Mouse (Mus musculus) CH12.LX (cell line): Measurements from ENCODE around the gene Ryk. TPM values are rescaled to one million over a fixed set of nuclear protein-coding genes. Genes with fewer than 3 reads are reported as not detected.

ENCODE experiments used
- DNase-seq: peaks from one replicate; pipeline ENCODE4 v3.0.0-alpha.2; 2013; ENCODE audit errors: extremely low read depth
- H3K27ac ChIP-seq: 2 replicates; pipeline ENCODE4 v1.5.1; 2012; ENCODE audit warnings: low read depth, mild to moderate bottlenecking, control low read depth, moderate library complexity; ENCODE audit not compliant: insufficient read depth
- H3K27me3 ChIP-seq: replicated peaks from 2 replicates; pipeline ENCODE3; 2012; ENCODE audit warnings: inconsistent platforms
- H3K36me3 ChIP-seq, 2 experiments: replicated peaks in 1 of 2; 2 replicates each; pipeline versions ENCODE3 to v1.6.1; 2012; ENCODE audit warnings: inconsistent platforms in 1 of 2, low read length in 1 of 2, mild to moderate bottlenecking in 1 of 2, mixed read lengths in 1 of 2, moderate library complexity in 1 of 2; ENCODE audit not compliant: control insufficient read depth in 1 of 2, insufficient read depth in 1 of 2
- H3K4me1 ChIP-seq, 2 experiments: 2 replicates each; pipeline ENCODE4 v1.6.1; 2012; ENCODE audit warnings: inconsistent platforms in 1 of 2, moderate library complexity in 1 of 2; ENCODE audit not compliant: insufficient read depth in 2 of 2, control insufficient read depth in 1 of 2
- H3K4me2 ChIP-seq: 2 replicates; pipeline ENCODE4 v1.6.1; 2012; ENCODE audit warnings: low read depth, mild to moderate bottlenecking, control low read depth; ENCODE audit not compliant: poor library complexity, insufficient read depth, severe bottlenecking
- H3K4me3 ChIP-seq, 3 experiments: fragments of 150-350 bp in 1 of 3; sonication (generic) in 1 of 3; replicated peaks in 1 of 3; 2 replicates each; pipeline versions ENCODE3 to v1.5.1; 2011 to 2012; ENCODE audit warnings: low read depth in 2 of 3, low read length in 2 of 3, mild to moderate bottlenecking in 2 of 3, moderate library complexity in 2 of 3, control low read depth in 1 of 3, improper control_type of control experiment in 1 of 3, inconsistent platforms in 1 of 3, mixed read lengths in 1 of 3; ENCODE audit not compliant: poor library complexity in 1 of 3
- H3K79me2 ChIP-seq: replicated peaks from 2 replicates; pipeline ENCODE4 v1.6.1; 2012; ENCODE audit warnings: mild to moderate bottlenecking, moderate library complexity; ENCODE audit not compliant: control insufficient read depth, poor library complexity, insufficient read depth, severe bottlenecking; ENCODE audit errors: extremely low read depth
- H3K9ac ChIP-seq: 2 replicates; pipeline ENCODE4 v1.6.1; 2012; ENCODE audit warnings: low read depth, mild to moderate bottlenecking, control low read depth, moderate library complexity; ENCODE audit not compliant: insufficient read depth
- H3K9me3 ChIP-seq: replicated peaks from 2 replicates; pipeline ENCODE3; 2012; ENCODE audit warnings: low read length, inconsistent platforms, mixed read lengths
- BHLHE40 ChIP-seq: IDR thresholded peaks from 2 replicates; pipeline ENCODE4 v1.6.1; 2011; ENCODE audit warnings: mild to moderate bottlenecking, low read depth, low read length, improper control_type of control experiment
- CHD1 ChIP-seq: IDR thresholded peaks from 2 replicates; pipeline ENCODE4 v1.6.1; 2012; ENCODE audit warnings: low read depth, low read length, improper control_type of control experiment, inconsistent platforms
- CHD2 ChIP-seq: IDR thresholded peaks from 2 replicates; pipeline ENCODE4 v1.6.1; 2011; ENCODE audit warnings: low read length, improper control_type of control experiment
- CTCF ChIP-seq, 2 experiments: IDR thresholded peaks in 1 of 2; conservative IDR thresholded peaks in 1 of 2; 2 replicates each; pipeline ENCODE4 v1.5.1; 2011 to 2012; ENCODE audit warnings: low read depth in 2 of 2, low read length in 2 of 2, improper control_type of control experiment in 1 of 2, inconsistent platforms in 1 of 2, mild to moderate bottlenecking in 1 of 2, moderate library complexity in 1 of 2
- ELF1 ChIP-seq: IDR thresholded peaks from 2 replicates; pipeline ENCODE4 v1.6.1; 2014; ENCODE audit warnings: low read depth, mild to moderate bottlenecking, inconsistent platforms, low read length, improper control_type of control experiment
- EP300 ChIP-seq: IDR thresholded peaks from 2 replicates; pipeline ENCODE4 v1.6.1; 2011; ENCODE audit warnings: low read length, improper control_type of control experiment
- GABPA ChIP-seq: IDR thresholded peaks from 2 replicates; pipeline ENCODE4 v1.6.1; 2012; ENCODE audit warnings: low read depth, low read length, improper control_type of control experiment, inconsistent platforms; ENCODE audit not compliant: insufficient replicate concordance
- HCFC1 ChIP-seq: IDR thresholded peaks from 2 replicates; pipeline ENCODE4 v1.6.1; 2012; ENCODE audit warnings: low read depth, mild to moderate bottlenecking, inconsistent platforms, low read length, improper control_type of control experiment
- IRF4 ChIP-seq: IDR thresholded peaks from 2 replicates; pipeline ENCODE4 v1.6.1; 2014; ENCODE audit warnings: low read depth, mild to moderate bottlenecking, inconsistent platforms, low read length, improper control_type of control experiment
- JUND ChIP-seq: conservative IDR thresholded peaks from 2 replicates; pipeline ENCODE4 v1.6.1; 2011; ENCODE audit warnings: low read depth, low read length, improper control_type of control experiment
- MAFK ChIP-seq: IDR thresholded peaks from 2 replicates; pipeline ENCODE4 v1.6.1; 2011; ENCODE audit warnings: low read length, improper control_type of control experiment; ENCODE audit not compliant: insufficient replicate concordance
- MAX ChIP-seq: IDR thresholded peaks from 2 replicates; pipeline ENCODE4 v1.6.1; 2011; ENCODE audit warnings: low read length, improper control_type of control experiment
- MEF2A ChIP-seq: IDR thresholded peaks from 2 replicates; pipeline ENCODE4 v1.6.1; 2014; ENCODE audit warnings: low read depth, mild to moderate bottlenecking, inconsistent platforms, low read length, improper control_type of control experiment, borderline replicate concordance
- MYC ChIP-seq: IDR thresholded peaks from 2 replicates; pipeline ENCODE4 v1.6.1; 2011; ENCODE audit warnings: low read depth, mild to moderate bottlenecking, improper control_type of control experiment, low read length
- POLR2AphosphoS2 ChIP-seq: IDR thresholded peaks from 2 replicates; pipeline ENCODE4 v1.6.1; 2011; ENCODE audit warnings: low read depth, low read length, improper control_type of control experiment
- RAD21 ChIP-seq: IDR thresholded peaks from 2 replicates; pipeline ENCODE4 v1.6.1; 2011; ENCODE audit warnings: low read depth, mild to moderate bottlenecking, low read length, improper control_type of control experiment, moderate library complexity
- RCOR1 ChIP-seq: conservative IDR thresholded peaks from 2 replicates; pipeline ENCODE4 v1.6.1; 2012; ENCODE audit warnings: low read depth, mild to moderate bottlenecking, inconsistent platforms, low read length, improper control_type of control experiment
- SIN3A ChIP-seq: IDR thresholded peaks from 2 replicates; pipeline ENCODE4 v1.6.1; 2012; ENCODE audit warnings: low read length, improper control_type of control experiment, inconsistent platforms
- SMC3 ChIP-seq: IDR thresholded peaks from 2 replicates; pipeline ENCODE4 v1.6.1; 2011; ENCODE audit warnings: low read depth, low read length, improper control_type of control experiment
- TBP ChIP-seq: conservative IDR thresholded peaks from 2 replicates; pipeline ENCODE4 v1.6.1; 2011; ENCODE audit warnings: low read depth, low read length, improper control_type of control experiment
- TCF12 ChIP-seq: IDR thresholded peaks from 2 replicates; pipeline ENCODE4 v1.6.1; 2014; ENCODE audit warnings: low read depth, mild to moderate bottlenecking, inconsistent platforms, low read length, improper control_type of control experiment
- UBTF ChIP-seq: IDR thresholded peaks from 2 replicates; pipeline ENCODE4 v1.6.1; 2012; ENCODE audit warnings: low read depth, mild to moderate bottlenecking, inconsistent platforms, low read length, improper control_type of control experiment, moderate library complexity
- ZC3H11A ChIP-seq: IDR thresholded peaks from 2 replicates; pipeline ENCODE4 v1.6.1; 2012; ENCODE audit warnings: low read depth, mild to moderate bottlenecking, inconsistent platforms, low read length, improper control_type of control experiment
- ZKSCAN1 ChIP-seq: IDR thresholded peaks from 2 replicates; pipeline ENCODE4 v1.6.1; 2012; ENCODE audit warnings: low read depth, inconsistent platforms, low read length, improper control_type of control experiment, borderline replicate concordance
- ZMIZ1 ChIP-seq: IDR thresholded peaks from 2 replicates; pipeline ENCODE4 v1.6.1; 2012; ENCODE audit warnings: low read depth, mild to moderate bottlenecking, inconsistent platforms, low read length, improper control_type of control experiment
- ZNF384 ChIP-seq: IDR thresholded peaks from 2 replicates; pipeline ENCODE4 v1.6.1; 2012; ENCODE audit warnings: low read depth, low read length, improper control_type of control experiment, inconsistent platforms
- dilution Hi-C: fragments of 300-500 bp; cut with MboI; formaldehyde crosslinking; loops from 2 replicates; pipeline ENCODE4 v1.14.3; 2020; ENCODE audit warnings: low sequenced_read_pairs; ENCODE audit not compliant: extremely low pct_unique_long_range_greater_than_20kb, extremely low pct_ligation_motif_present
- in situ Hi-C: fragments of 300-500 bp; cut with MboI; formaldehyde crosslinking; loops from 3 replicates; pipeline ENCODE4 v1.14.3; 2019; ENCODE audit warnings: low sequenced_read_pairs, low pct_ligation_motif_present, low pct_unique_long_range_greater_than_20kb, mixed read lengths
- polyA plus RNA-seq: library from polyadenylated mRNA; unstranded; fragments of >175 nt; gene quantifications from 2 replicates; pipeline ENCODE4 v1.2.1, GENCODE M21; 2012; ENCODE audit warnings: low read depth; ENCODE audit not compliant: insufficient read length
- total RNA-seq, 2 experiments: library from RNA; depleted of rRNA; stranded (reverse); fragments of 300-350 nt in 1 of 2; fragments of >200 nt in 1 of 2; gene quantifications; 2 replicates each; pipeline ENCODE4 v1.2.3; 2012 to 2014

Gene Ryk
- total and polyA plus RNA-seq, 3 experiments, result 12.8 to 27.2 (median 21.4) TPM

- no peak overlapping the region for H3K27ac ChIP-seq
- H3K9ac ChIP-seq, result no peak overlapping the region
- H3K27me3 ChIP-seq, result no peaks in the 10 kb centered on the region
- no peaks in the 10 kb centered on the region for H3K9me3 ChIP-seq
- no peak overlapping the region for H3K4me3 ChIP-seq
- H3K4me2 ChIP-seq, result no peak overlapping the region
- TF ChIP-seq MEF2A, result no peak
- TF ChIP-seq BHLHE40, result no peak
- TF ChIP-seq JUND, result no peak
- TF ChIP-seq TBP, result no peak
- TF ChIP-seq IRF4, result no peak
- TF ChIP-seq POLR2AphosphoS2, result no peak
- no peak for TF ChIP-seq TCF12
- TF ChIP-seq ELF1, result no peak
- no peak for TF ChIP-seq HCFC1
- TF ChIP-seq ZKSCAN1, result no peak
- TF ChIP-seq ZC3H11A, result no peak
- TF ChIP-seq MAFK, result no peak
- no peak for TF ChIP-seq SIN3A
- DNase-seq, result no peak
- no peaks in the 10 kb centered on the region for H3K79me2 ChIP-seq
- dilution Hi-C loops (no loop called here), in situ Hi-C loops (no loop called here)
- H3K4me1 ChIP-seq, result peaks cover 0 to 9% of the 10 kb centered on the region in 2 experiments; a peak in 2 of 4 replicates
- peaks cover 0 to 6% of the 10 kb centered on the region in 2 experiments for H3K36me3 ChIP-seq
Observed at GRCm38 (mm10) chr9:102916076-102916475, 81.4 kb downstream of the Ryk start.

- dilution Hi-C loops (no loop called here), in situ Hi-C loops (no loop called here)
- Histone ChIP-seq H3K27ac (no peak overlapping the region), H3K36me3 (peaks cover 0 to 4% of the 10 kb centered on the region in 2 experiments), H3K27me3 (no peaks in the 10 kb centered on the region), H3K4me1 (peaks cover 0 to 9% of the 10 kb centered on the region in 2 experiments; a peak in 2 of 4 replicates), H3K9me3 (no peaks in the 10 kb centered on the region), H3K9ac (no peak overlapping the region)
- TF ChIP-seq CTCF (conservative IDR thresholded peaks at IDR 0.05 in 1 of 2, IDR thresholded peaks at IDR 0.05 in 1 of 2; ENCODE audit: low read depth in 2 of 2, low read length in 2 of 2), result peak in 1 of 2 experiments; percentile 20; a peak in 1 of 4 replicates
- no peak for TF ChIP-seq SIN3A
- TF ChIP-seq, all 38 proteins: peak for 1
- H3K4me2 ChIP-seq, result no peak overlapping the region
- H3K79me2 ChIP-seq, result no peaks in the 10 kb centered on the region
- DNase-seq, result no peak
- no peak overlapping the region for H3K4me3 ChIP-seq
Observed at GRCm38 (mm10) chr9:102917532-102918129, 82.9 kb downstream of the Ryk start.

GRCm38 (mm10) chr9:102919486-102919885, 84.8 kb downstream of the Ryk start:
- Histone ChIP-seq H3K27ac (no peak overlapping the region), H3K4me2 (no peak overlapping the region), H3K79me2 (no peaks in the 10 kb centered on the region), H3K36me3 (peaks cover 0 to 4% of the 10 kb centered on the region in 2 experiments), H3K27me3 (no peaks in the 10 kb centered on the region), H3K4me1 (no peaks in the 10 kb centered on the region), H3K9me3 (no peaks in the 10 kb centered on the region), H3K9ac (no peak overlapping the region), H3K4me3 (no peak overlapping the region)
- in situ Hi-C loops, result no loop called here
- DNase-seq, result no peak
- dilution Hi-C loops, result no loop called here
- TF ChIP-seq HCFC1 (no peak), BHLHE40 (no peak), POLR2AphosphoS2 (no peak), CHD1 (no peak), ZNF384 (no peak), UBTF (no peak), MYC (no peak), CHD2 (no peak), MEF2A (no peak), ZKSCAN1 (no peak), EP300 (no peak), GABPA (no peak), SMC3 (no peak), RAD21 (no peak), RCOR1 (no peak), ZMIZ1 (no peak), MAX (no peak)
